Mouse (Mus musculus): ENCODE measurements around the gene Dph7. TPM values are rescaled to one million over a fixed set of nuclear protein-coding genes. Genes with fewer than 3 reads are reported as not detected.
"Not testable (repeated sequence)": the region's sequence is repeated elsewhere in the genome, so short reads cannot be mapped to it uniquely, and the experiment has no call there.

Dph7 gene
- polyA plus RNA-seq, 1 experiment from 2014 or later, result 7.0 TPM

- WGBS (ENCODE audit: insufficient replicate concordance), result 7% methylated on average over 19 of the region's 19 CpGs
- peaks cover 18% of the 10 kb centered on the region for H3K4me1 ChIP-seq (ENCODE audit: insufficient read depth)
- peak overlapping the region; percentile 89 for H3K27ac ChIP-seq (ENCODE audit: low read depth)
Observed at GRCm38 (mm10) chr2:24934441-24934963, 27.7 kb upstream of the Dph7 start.

GRCm38 (mm10) chr2:24935057-24935796 lies 27.0 kb upstream of the Dph7 start, which contains the start of gene Arrdc1:
TSS of gene Arrdc1 (minus strand) at chr2:24935252.
- Histone ChIP-seq H3K27me3 (ENCODE audit: insufficient read depth, low read length) (no peaks in the 10 kb centered on the region), H3K4me3 (ENCODE audit: low read depth, low read length) (peak within 1 kb of the TSS; percentile 76), H3K9me3 (ENCODE audit: low read length) (no peaks in the 10 kb centered on the region), H3K36me3 (replicated peaks; ENCODE audit: insufficient read depth, low read length) (no peaks in the 10 kb centered on the region), H3K4me1 (ENCODE audit: insufficient read depth) (peaks cover 18% of the 10 kb centered on the region), H3K27ac (ENCODE audit: low read depth) (peak within 1 kb of the TSS; percentile 89), H3K4me2 (ENCODE audit: low read depth, low read length) (peak within 1 kb of the TSS; percentile 96), H3K9ac (replicated peaks) (peak within 1 kb of the TSS; percentile 83)
- TF ChIP-seq EP300 (IDR thresholded peaks at IDR 0.05; ENCODE audit: low read depth), result no peak
- TF ChIP-seq CTCF (IDR thresholded peaks at IDR 0.05; ENCODE audit: low read depth), result peak; percentile 78
- under 1% methylated on average over 48 of the region's 49 CpGs for WGBS (ENCODE audit: insufficient replicate concordance)
- ATAC-seq (peak; percentile 91), DNase-seq (peak; percentile 96)

More at GRCm38 (mm10) chr2:24934441-24934963, 27.7 kb upstream of the Dph7 start:
- DNase-seq (no peak), ATAC-seq (peak; percentile 62)
- Histone ChIP-seq H3K9ac (replicated peaks) (peak overlapping the region; percentile 83), H3K9me3 (ENCODE audit: low read length) (no peaks in the 10 kb centered on the region), H3K27me3 (ENCODE audit: insufficient read depth, low read length) (no peaks in the 10 kb centered on the region), H3K4me2 (ENCODE audit: low read depth, low read length) (peak overlapping the region; percentile 96), H3K36me3 (replicated peaks; ENCODE audit: insufficient read depth, low read length) (no peaks in the 10 kb centered on the region), H3K4me3 (ENCODE audit: low read depth, low read length) (peak overlapping the region; percentile 76)
- TF ChIP-seq EP300 (IDR thresholded peaks at IDR 0.05; ENCODE audit: low read depth) (no peak), CTCF (IDR thresholded peaks at IDR 0.05; ENCODE audit: low read depth) (no peak)

- Histone ChIP-seq H3K9me3 (ENCODE audit: low read length) (no peaks in the 10 kb centered on the region), H3K4me3 (ENCODE audit: low read depth, low read length) (no peak overlapping the region), H3K4me1 (ENCODE audit: insufficient read depth) (no peaks in the 10 kb centered on the region), H3K9ac (replicated peaks) (no peak overlapping the region), H3K4me2 (ENCODE audit: low read depth, low read length) (no peak overlapping the region), H3K27me3 (ENCODE audit: insufficient read depth, low read length) (no peaks in the 10 kb centered on the region), H3K36me3 (replicated peaks; ENCODE audit: insufficient read depth, low read length) (no peaks in the 10 kb centered on the region), H3K27ac (ENCODE audit: low read depth) (no peak overlapping the region)
- WGBS (ENCODE audit: insufficient replicate concordance), result 56% methylated on average over 4 of the region's 4 CpGs
- no peak for ATAC-seq
- DNase-seq, result no peak
- no peak for TF ChIP-seq CTCF (IDR thresholded peaks at IDR 0.05; ENCODE audit: low read depth)
- TF ChIP-seq EP300 (IDR thresholded peaks at IDR 0.05; ENCODE audit: low read depth), result no peak
Observed at GRCm38 (mm10) chr2:24942092-24942491, 20.1 kb upstream of the Dph7 start.

DNA sequence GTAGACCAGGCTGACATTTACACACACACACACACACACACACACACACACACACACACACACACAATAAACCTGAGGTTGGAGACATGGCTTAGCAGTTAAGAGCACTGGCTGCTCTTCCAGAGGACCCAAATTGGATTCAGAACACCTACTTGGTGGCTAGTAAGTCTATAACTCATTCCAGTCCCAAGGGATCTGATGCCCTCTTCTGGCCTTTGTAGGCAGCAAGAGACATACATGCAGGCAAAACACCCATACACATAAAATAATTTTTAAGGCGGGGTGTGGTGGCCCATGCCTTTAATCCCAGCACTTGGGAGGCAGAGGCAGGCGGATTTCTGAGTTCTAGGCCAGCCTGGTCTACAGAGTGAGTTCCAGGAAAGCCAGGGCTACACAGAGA lies 17.9 kb upstream of the Dph7 start:
- 45% methylated on average over 2 of the region's 2 CpGs for WGBS (ENCODE audit: insufficient replicate concordance)
- ATAC-seq, result peak; percentile 45; the same call in 1 of the 2 replicates
- not testable (repeated sequence) for H3K27ac ChIP-seq (ENCODE audit: low read depth); H3K36me3 ChIP-seq (replicated peaks; ENCODE audit: insufficient read depth, low read length); DNase-seq; H3K27me3 ChIP-seq (ENCODE audit: insufficient read depth, low read length); H3K9me3 ChIP-seq (ENCODE audit: low read length); H3K4me3 ChIP-seq (ENCODE audit: low read depth, low read length); H3K4me1 ChIP-seq (ENCODE audit: insufficient read depth); H3K9ac ChIP-seq (replicated peaks); H3K4me2 ChIP-seq (ENCODE audit: low read depth, low read length)
- peak; percentile 68 for TF ChIP-seq CTCF (IDR thresholded peaks at IDR 0.05; ENCODE audit: low read depth)

- Histone ChIP-seq H3K9me3 (ENCODE audit: low read length) (no peaks in the 10 kb centered on the region), H3K9ac (replicated peaks) (peak within 1 kb of the TSS; percentile 91), H3K27ac (ENCODE audit: low read depth) (peak within 1 kb of the TSS; percentile 80), H3K4me3 (ENCODE audit: low read depth, low read length) (peak within 1 kb of the TSS; percentile 94), H3K27me3 (ENCODE audit: insufficient read depth, low read length) (no peaks in the 10 kb centered on the region), H3K36me3 (replicated peaks; ENCODE audit: insufficient read depth, low read length) (peaks cover 22% of the 10 kb centered on the region), H3K4me2 (ENCODE audit: low read depth, low read length) (peak within 1 kb of the TSS; percentile 100), H3K4me1 (ENCODE audit: insufficient read depth) (peaks cover 10% of the 10 kb centered on the region)
- DNase-seq (peak; percentile 99), ATAC-seq (peak; percentile 100)
- TF ChIP-seq CTCF (IDR thresholded peaks at IDR 0.05; ENCODE audit: low read depth), result no peak
- WGBS (ENCODE audit: insufficient replicate concordance), result 2% methylated on average over 84 of the region's 108 CpGs
Observed at GRCm38 (mm10) chr2:24949421-24950188, 12.6 kb upstream of the Dph7 start, which contains the start of gene Zmynd19. TSS of gene Zmynd19 (plus strand) at chr2:24949792.

DNA sequence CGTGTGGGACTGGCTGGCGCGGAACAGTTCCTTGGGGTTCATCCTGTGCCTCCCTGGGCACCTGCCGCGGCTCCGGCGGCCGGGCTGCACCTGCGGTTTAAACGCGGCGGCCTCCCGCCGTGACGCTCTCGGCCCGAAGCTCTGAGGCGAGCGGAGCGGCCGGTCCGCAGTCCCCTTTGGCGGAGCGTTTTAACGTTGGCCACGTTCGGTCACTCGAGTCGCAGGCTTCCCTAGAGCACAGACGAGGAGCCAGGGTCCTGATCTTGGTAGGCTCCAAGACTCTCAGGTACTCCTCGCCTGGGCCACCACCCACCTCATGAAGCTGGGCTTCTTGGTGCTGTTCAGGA lies 12.0 kb upstream of the Dph7 start:
- peaks cover 10% of the 10 kb centered on the region for H3K4me1 ChIP-seq (ENCODE audit: insufficient read depth)

More for the DNA sequence above, 12.0 kb upstream of the Dph7 start:
- Histone ChIP-seq H3K36me3 (replicated peaks; ENCODE audit: insufficient read depth, low read length) (peaks cover 28% of the 10 kb centered on the region), H3K9me3 (ENCODE audit: low read length) (no peaks in the 10 kb centered on the region), H3K4me3 (ENCODE audit: low read depth, low read length) (peak overlapping the region; percentile 94), H3K27me3 (ENCODE audit: insufficient read depth, low read length) (no peaks in the 10 kb centered on the region), H3K4me2 (ENCODE audit: low read depth, low read length) (peak overlapping the region; percentile 100), H3K27ac (ENCODE audit: low read depth) (peak overlapping the region; percentile 80), H3K9ac (replicated peaks) (peak overlapping the region; percentile 91)
- TF ChIP-seq EP300 (IDR thresholded peaks at IDR 0.05; ENCODE audit: low read depth) (no peak), CTCF (IDR thresholded peaks at IDR 0.05; ENCODE audit: low read depth) (no peak)
- DNase-seq, result no peak
- peak; percentile 30; the same call in 1 of the 2 replicates for ATAC-seq
- under 1% methylated on average over 31 of the region's 31 CpGs for WGBS (ENCODE audit: insufficient replicate concordance)

Measured in liver, postnatal 0 days (tissue).